Mouse (Mus musculus) CD4-positive naive resting alpha-beta T cell, adult 57 days (primary cell): Measurements from ENCODE around the gene Cyp3a57. TPM values are rescaled to one million over a fixed set of nuclear protein-coding genes. Genes with fewer than 3 reads are reported as not detected.

Experiments
- total RNA-seq: library from RNA; stranded (reverse); gene quantifications from one replicate; pipeline ENCODE4 v1.2.4, GENCODE M21; 2023

Gene Cyp3a57
- not detected for total RNA-seq

GRCm38 (mm10) chr5:145344941-145345340, at the start of gene Cyp3a57:
TSS of gene Cyp3a57 (plus strand) at chr5:145345279.

Other genes starting within 250 kb of the Cyp3a57 start
- 379 TPM for gene Arpc1b, start 231.1 kb upstream of the Cyp3a57 start, total RNA-seq
- gene Pdap1, start 205.0 kb upstream of the Cyp3a57 start, total RNA-seq: 43.2 TPM
- gene Bud31, start 204.9 kb upstream of the Cyp3a57 start, total RNA-seq: 224 TPM
- gene Ptcd1, start 178.2 kb upstream of the Cyp3a57 start, total RNA-seq: 22.3 TPM
- gene Cpsf4, start 178.1 kb upstream of the Cyp3a57 start, total RNA-seq: 41.4 TPM
- 148 TPM for gene Atp5j2, start 153.2 kb upstream of the Cyp3a57 start, total RNA-seq
- gene Zkscan14, start 143.4 kb upstream of the Cyp3a57 start, total RNA-seq: 49.5 TPM
- 10.5 TPM for gene Zkscan5, start 140.7 kb upstream of the Cyp3a57 start, total RNA-seq
- 68.9 TPM for gene Zfp655, start 113.6 kb upstream of the Cyp3a57 start, total RNA-seq
- 36.8 TPM for gene Zscan25, start 64.8 kb upstream of the Cyp3a57 start, total RNA-seq
- gene Cyp3a16, start 124.4 kb downstream of the Cyp3a57 start, total RNA-seq: not detected
- not detected for gene Cyp3a41b, start 239.5 kb downstream of the Cyp3a57 start, total RNA-seq